Mouse (Mus musculus) kidney, embryonic 15.5 days (tissue): ENCODE data around the gene Vps36. TPM values are rescaled to one million over a fixed set of nuclear protein-coding genes. Genes with fewer than 3 reads are reported as not detected.

Experiments
- ATAC-seq: fragments of 200-750 bp; cut with Nextera tagmentation; replicated peaks from 2 replicates; pipeline ENCODE4 v1.8.0; 2017; ENCODE audit warnings: moderate TSS enrichment; ENCODE audit not compliant: low FRiP score
- H3K27ac ChIP-seq: fragments of 300-500 bp; sonication (generic); 2 replicates; pipeline ENCODE4 v1.5.1; 2015; ENCODE audit warnings: mild to moderate bottlenecking, inconsistent platforms
- H3K27me3 ChIP-seq: fragments of 300-500 bp; sonication (generic); 2 replicates; pipeline ENCODE4 v1.6.1; 2015; ENCODE audit warnings: inconsistent platforms
- H3K36me3 ChIP-seq: fragments of 300-500 bp; sonication (generic); 2 replicates; pipeline ENCODE4 v1.6.1; 2015; ENCODE audit warnings: inconsistent platforms
- H3K4me1 ChIP-seq: fragments of 300-500 bp; sonication (generic); 2 replicates; pipeline ENCODE4 v1.6.1; 2015; ENCODE audit warnings: inconsistent platforms
- H3K4me2 ChIP-seq: fragments of 300-500 bp; sonication (generic); 2 replicates; pipeline ENCODE4 v1.6.1; 2015; ENCODE audit warnings: moderate library complexity, mild to moderate bottlenecking, inconsistent platforms
- H3K4me3 ChIP-seq: fragments of 300-500 bp; sonication (generic); replicated peaks from 2 replicates; pipeline ENCODE4 v1.5.1; 2015; ENCODE audit warnings: mild to moderate bottlenecking, inconsistent platforms
- H3K9ac ChIP-seq: fragments of 300-500 bp; sonication (generic); 2 replicates; pipeline ENCODE4 v1.6.1; 2015; ENCODE audit warnings: mild to moderate bottlenecking, inconsistent platforms
- H3K9me3 ChIP-seq: fragments of 300-500 bp; sonication (generic); replicated peaks from 2 replicates; pipeline ENCODE4 v1.6.1; 2016; ENCODE audit warnings: inconsistent platforms
- WGBS: fragments of 180-500 bp; shearing (Covaris S2); methylation state at CpG from one replicate; pipeline ENCODE4 v1.1.7; 2015; ENCODE audit warnings: mixed read lengths; 5-methylcytosine and 5-hydroxymethylcytosine counted together
- polyA plus RNA-seq: library from polyadenylated mRNA; unstranded; fragments of >200 nt; fragmentation: Nextera tagmentation; extraction: Ambion mirVana; gene quantifications from 2 replicates; pipeline ENCODE4 v1.2.1, GENCODE M21; 2015

The Vps36 gene
- polyA plus RNA-seq, 1 experiment from 2014 or later: 38.3 TPM

DNA sequence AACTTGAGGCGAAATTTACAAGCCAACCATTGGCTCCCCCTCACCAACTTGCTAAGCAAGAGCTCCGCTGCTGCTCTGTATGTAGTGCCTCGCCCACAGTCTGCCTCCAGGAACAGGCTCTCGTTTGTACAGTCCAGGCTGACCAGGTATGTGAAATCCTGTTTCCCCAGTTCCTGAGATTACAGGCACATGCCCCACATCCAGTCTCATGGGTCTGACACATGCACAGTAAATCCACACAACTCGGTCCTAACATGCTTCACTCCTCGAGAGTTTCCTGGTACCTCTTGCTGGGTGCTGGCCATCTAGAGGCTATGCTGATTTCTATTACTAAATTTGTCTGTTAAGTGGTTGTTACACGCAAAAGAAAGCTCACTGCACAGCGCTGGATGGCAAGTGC lies 33.8 kb downstream of the Vps36 start:
- no peak for ATAC-seq
- 58% methylated on average over 8 of the region's 8 CpGs for WGBS
- peaks cover 9% of the 10 kb centered on the region; the same call in 1 of the 2 replicates for H3K4me1 ChIP-seq
- no peak overlapping the region for H3K9ac ChIP-seq
- H3K27me3 ChIP-seq: peaks cover 9% of the 10 kb centered on the region
- no peaks in the 10 kb centered on the region for H3K9me3 ChIP-seq
- peak overlapping the region; percentile 20; the same call in 1 of the 2 replicates for H3K27ac ChIP-seq
- H3K4me3 ChIP-seq: no peak overlapping the region
- H3K4me2 ChIP-seq: peak overlapping the region; percentile 93; the same call in 1 of the 2 replicates
- H3K36me3 ChIP-seq: peaks cover 20% of the 10 kb centered on the region

DNA sequence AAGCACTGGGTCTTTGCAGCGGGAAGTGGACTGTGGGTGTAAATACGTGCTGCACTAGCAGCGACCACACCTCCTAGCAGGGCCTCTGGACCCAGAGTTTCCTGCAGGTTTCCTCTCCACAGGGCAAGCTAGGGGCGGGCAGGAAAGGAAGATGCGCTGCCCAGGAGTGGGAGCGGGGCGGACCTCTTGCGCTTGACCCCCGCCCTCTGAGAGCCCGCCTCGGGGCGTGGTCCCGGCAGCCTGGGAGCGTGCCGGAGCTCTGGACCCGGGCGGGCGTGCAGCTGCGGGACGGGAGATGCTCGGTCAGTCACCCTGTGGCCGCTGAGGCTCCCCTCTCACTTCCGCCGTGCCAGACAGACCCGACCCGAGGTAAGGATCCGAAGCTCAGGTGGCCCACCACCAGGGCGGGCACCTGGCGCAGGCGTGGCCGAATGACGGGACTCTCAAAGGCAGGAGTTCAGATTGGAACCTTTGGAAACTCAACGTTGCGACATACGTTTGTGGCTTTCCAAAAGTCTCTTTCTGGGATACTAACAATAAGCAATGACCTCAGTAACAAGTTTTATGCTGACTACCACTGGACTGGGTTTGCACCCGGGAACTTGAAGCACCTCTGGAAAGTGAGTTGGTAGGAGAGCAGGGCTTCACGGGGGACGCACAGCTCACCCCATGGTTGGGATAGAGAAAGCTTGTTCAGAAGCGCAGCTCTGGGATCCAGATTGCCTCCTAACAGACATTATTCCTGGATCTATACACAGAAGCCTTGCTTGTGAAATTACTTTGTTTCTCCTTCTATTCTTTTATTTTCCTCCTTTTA lies 34.7 kb downstream of the Vps36 start, which contains the start of gene Thsd1:
Gene Thsd1 (plus strand): TSS at position 253 of the 817 bp plus-strand sequence.
- Histone ChIP-seq H3K4me3 (peak within 1 kb of the TSS; percentile 60), H3K27ac (peak within 1 kb of the TSS; percentile 41), H3K9me3 (no peaks in the 10 kb centered on the region), H3K4me2 (peak within 1 kb of the TSS; percentile 93), H3K36me3 (peaks cover 12% of the 10 kb centered on the region), H3K4me1 (peaks cover 9% of the 10 kb centered on the region; the same call in 1 of the 2 replicates), H3K27me3 (peaks cover 9% of the 10 kb centered on the region), H3K9ac (peak within 1 kb of the TSS; percentile 50)
- under 1% methylated on average over 39 of the region's 39 CpGs for WGBS
- peak; percentile 91 for ATAC-seq

GRCm38 (mm10) chr8:22228621-22229020 lies 36.0 kb downstream of the Vps36 start:
- Histone ChIP-seq H3K36me3 (peaks cover 2% of the 10 kb centered on the region; the same call in 1 of the 2 replicates), H3K4me3 (peak overlapping the region; percentile 60), H3K9ac (no peak overlapping the region), H3K4me2 (peak overlapping the region; percentile 93), H3K27me3 (peaks cover 9% of the 10 kb centered on the region), H3K27ac (peak overlapping the region; percentile 55; the same call in 1 of the 2 replicates), H3K4me1 (peaks cover 9% of the 10 kb centered on the region; the same call in 1 of the 2 replicates), H3K9me3 (no peaks in the 10 kb centered on the region)
- no peak for ATAC-seq
- WGBS: 43% methylated on average over 7 of the region's 7 CpGs

DNA sequence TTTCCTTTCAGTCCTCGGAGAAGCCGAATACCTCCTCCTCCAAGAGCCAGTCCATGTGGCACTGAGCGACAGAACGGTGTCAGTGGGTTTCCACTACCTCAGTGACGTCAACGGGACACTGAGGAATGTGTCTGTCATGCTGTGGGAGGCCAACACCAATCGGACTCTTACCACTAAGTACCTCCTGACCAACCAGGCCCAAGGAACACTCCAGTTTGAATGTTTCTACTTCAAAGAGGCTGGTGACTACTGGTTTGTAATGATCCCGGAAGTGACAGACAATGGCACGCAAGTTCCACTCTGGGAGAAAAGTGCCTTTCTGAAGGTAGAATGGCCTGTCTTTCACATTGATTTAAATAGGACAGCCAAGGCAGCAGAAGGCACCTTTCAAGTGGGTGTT lies 50.4 kb downstream of the Vps36 start:
- Histone ChIP-seq H3K4me3 (no peak overlapping the region), H3K9me3 (no peaks in the 10 kb centered on the region), H3K4me2 (no peak overlapping the region), H3K27me3 (no peaks in the 10 kb centered on the region), H3K4me1 (no peaks in the 10 kb centered on the region), H3K9ac (no peak overlapping the region), H3K27ac (no peak overlapping the region), H3K36me3 (no peaks in the 10 kb centered on the region)
- ATAC-seq: no peak
- 89% methylated on average over 9 of the region's 9 CpGs for WGBS

- no peak overlapping the region for H3K4me3 ChIP-seq
- H3K4me2 ChIP-seq: no peak overlapping the region
- no peaks in the 10 kb centered on the region for H3K9me3 ChIP-seq
- no peak overlapping the region for H3K27ac ChIP-seq
- no peaks in the 10 kb centered on the region for H3K36me3 ChIP-seq
- no peak overlapping the region for H3K9ac ChIP-seq
- WGBS: 67% methylated on average over 1 of the region's 1 CpGs
- no peak for ATAC-seq
- no peaks in the 10 kb centered on the region for H3K4me1 ChIP-seq
- no peaks in the 10 kb centered on the region for H3K27me3 ChIP-seq
These were observed 53.1 kb downstream of the Vps36 start for GRCm38 (mm10) chr8:22245663-22246062.

DNA sequence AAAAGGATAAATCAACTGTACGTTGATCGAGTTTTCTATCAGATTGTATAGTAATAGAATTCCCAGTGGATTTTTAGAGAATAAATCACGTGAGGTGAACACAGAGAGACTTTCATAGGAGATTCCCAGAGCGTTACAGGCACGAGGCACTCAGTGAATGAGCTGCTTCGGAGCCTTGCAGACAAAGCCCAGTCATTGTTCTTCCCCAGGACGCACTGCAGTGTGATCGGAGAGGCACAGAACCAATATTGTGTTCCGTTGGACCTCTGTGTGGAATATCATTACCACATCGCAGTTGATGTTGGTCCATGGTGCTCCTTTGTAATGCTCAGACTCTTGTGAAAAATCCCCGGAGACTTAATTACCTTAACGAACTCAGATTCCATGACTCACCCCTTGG lies 55.3 kb downstream of the Vps36 start:
- no peaks in the 10 kb centered on the region for H3K27me3 ChIP-seq
- no peak for ATAC-seq
- WGBS: 89% methylated on average over 12 of the region's 12 CpGs

DNA sequence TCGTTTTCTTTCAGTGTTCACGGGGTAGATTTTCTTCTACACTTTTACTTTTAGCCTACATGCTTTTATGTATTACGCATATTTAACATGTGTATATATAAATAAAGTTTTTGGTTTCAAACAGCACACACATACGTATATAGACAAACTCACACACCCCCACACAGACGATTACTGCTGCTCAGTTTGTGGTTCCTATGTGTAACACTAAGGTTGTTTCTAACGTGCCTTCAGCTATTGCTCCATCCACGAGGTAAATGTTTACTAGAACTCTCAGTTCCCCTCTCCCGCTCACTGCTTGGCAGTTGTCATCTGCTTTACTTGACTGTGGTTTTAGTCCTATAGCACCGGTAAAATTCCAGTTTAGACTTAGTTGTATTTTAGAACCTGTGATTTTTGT lies 56.5 kb downstream of the Vps36 start:
- 82% methylated on average over 9 of the region's 9 CpGs for WGBS
- ATAC-seq: no peak
- no peak overlapping the region for H3K9ac ChIP-seq

More for the DNA sequence above, 55.3 kb downstream of the Vps36 start:
- no peaks in the 10 kb centered on the region for H3K36me3 ChIP-seq
- no peaks in the 10 kb centered on the region for H3K4me1 ChIP-seq
- no peak overlapping the region for H3K9ac ChIP-seq
- H3K9me3 ChIP-seq: no peaks in the 10 kb centered on the region
- H3K4me2 ChIP-seq: no peak overlapping the region
- no peak overlapping the region for H3K4me3 ChIP-seq
- H3K27ac ChIP-seq: no peak overlapping the region

GRCm38 (mm10) chr8:22258946-22259450 lies 66.4 kb downstream of the Vps36 start:
- Histone ChIP-seq H3K4me3 (no peak overlapping the region), H3K9ac (no peak overlapping the region), H3K27ac (no peak overlapping the region), H3K36me3 (no peaks in the 10 kb centered on the region), H3K4me2 (no peak overlapping the region), H3K4me1 (no peaks in the 10 kb centered on the region), H3K9me3 (no peaks in the 10 kb centered on the region), H3K27me3 (no peaks in the 10 kb centered on the region)
- WGBS: 89% methylated on average over 18 of the region's 18 CpGs
- no peak for ATAC-seq

More for the DNA sequence above, 56.5 kb downstream of the Vps36 start:
- Histone ChIP-seq H3K27me3 (no peaks in the 10 kb centered on the region), H3K4me1 (no peaks in the 10 kb centered on the region), H3K4me2 (no peak overlapping the region), H3K36me3 (no peaks in the 10 kb centered on the region), H3K9me3 (no peaks in the 10 kb centered on the region), H3K27ac (no peak overlapping the region), H3K4me3 (no peak overlapping the region)

GRCm38 (mm10) chr8:22259531-22259930 lies 66.9 kb downstream of the Vps36 start:
- Histone ChIP-seq H3K4me2 (no peak overlapping the region), H3K36me3 (no peaks in the 10 kb centered on the region), H3K27ac (0 out of 2 replicates have a peak overlapping the region, but pooled peaks have one; percentile 9), H3K9ac (no peak overlapping the region), H3K4me1 (no peaks in the 10 kb centered on the region), H3K9me3 (no peaks in the 10 kb centered on the region), H3K4me3 (no peak overlapping the region), H3K27me3 (no peaks in the 10 kb centered on the region)
- WGBS: 80% methylated on average over 12 of the region's 12 CpGs
- no peak for ATAC-seq

GRCm38 (mm10) chr8:22260091-22260722 lies 67.6 kb downstream of the Vps36 start:
- Histone ChIP-seq H3K9ac (no peak overlapping the region), H3K4me2 (no peak overlapping the region), H3K36me3 (no peaks in the 10 kb centered on the region), H3K9me3 (no peaks in the 10 kb centered on the region), H3K4me3 (no peak overlapping the region), H3K4me1 (no peaks in the 10 kb centered on the region), H3K27ac (no peak overlapping the region), H3K27me3 (no peaks in the 10 kb centered on the region)
- WGBS: 43% methylated on average over 9 of the region's 9 CpGs
- ATAC-seq: no peak

DNA sequence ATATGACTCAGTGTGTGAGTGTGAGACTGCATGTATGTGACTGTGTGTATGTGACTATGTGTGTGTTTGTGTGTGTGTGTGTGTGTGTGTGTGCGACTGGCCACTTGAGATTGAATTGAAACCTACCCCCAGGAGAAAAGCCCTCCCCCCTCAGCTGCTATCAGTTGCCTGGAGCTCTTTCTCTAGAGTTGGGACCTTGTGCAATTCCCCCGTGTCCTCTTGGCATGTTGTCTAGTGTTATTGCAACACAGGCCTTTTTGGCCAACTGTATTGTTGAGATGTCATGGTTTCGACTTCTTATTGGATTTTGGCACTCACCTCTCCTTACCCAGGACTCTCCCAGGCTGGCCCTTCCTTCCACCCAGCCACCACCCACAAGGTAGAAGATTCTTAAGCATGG lies 69.7 kb downstream of the Vps36 start:
- Histone ChIP-seq H3K9ac (no peak overlapping the region), H3K4me1 (no peaks in the 10 kb centered on the region), H3K4me2 (no peak overlapping the region), H3K4me3 (no peak overlapping the region), H3K27ac (no peak overlapping the region), H3K27me3 (no peaks in the 10 kb centered on the region), H3K9me3 (no peaks in the 10 kb centered on the region), H3K36me3 (no peaks in the 10 kb centered on the region)
- 87% methylated on average over 3 of the region's 3 CpGs for WGBS
- ATAC-seq: no peak

DNA sequence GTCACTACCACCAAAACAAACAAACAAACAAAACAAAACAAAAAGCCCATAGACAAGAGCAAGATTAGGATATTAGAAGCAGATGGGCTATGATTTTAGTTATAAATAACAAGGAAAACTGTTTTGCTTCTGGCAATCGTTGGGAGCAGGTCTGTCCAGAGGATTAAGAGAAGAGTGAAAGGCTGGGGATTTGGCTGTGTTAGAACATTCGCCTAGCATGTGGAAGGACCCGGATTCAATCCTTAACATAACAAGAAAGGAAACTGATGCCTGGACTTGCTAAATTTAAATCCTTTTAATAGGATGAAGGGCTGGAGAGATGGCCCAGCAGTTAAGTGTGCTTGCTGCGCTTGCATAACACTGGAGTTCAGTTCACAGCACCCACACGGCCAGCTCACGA lies 71.7 kb downstream of the Vps36 start:
- 76% methylated on average over 6 of the region's 6 CpGs for WGBS
- H3K27me3 ChIP-seq: no peaks in the 10 kb centered on the region
- no peak overlapping the region for H3K27ac ChIP-seq
- no peak for ATAC-seq
- H3K4me2 ChIP-seq: no peak overlapping the region
- H3K4me1 ChIP-seq: no peaks in the 10 kb centered on the region
- no peak overlapping the region for H3K4me3 ChIP-seq
- no peak overlapping the region for H3K9ac ChIP-seq
- H3K9me3 ChIP-seq: no peaks in the 10 kb centered on the region
- H3K36me3 ChIP-seq: no peaks in the 10 kb centered on the region
